Mouse (Mus musculus) CD4-positive naive resting alpha-beta T cell, adult 57 days (primary cell): ENCODE measurements around the gene Olfr643. TPM values are rescaled to one million over a fixed set of nuclear protein-coding genes. Genes with fewer than 3 reads are reported as not detected.

ENCODE experiments used
- total RNA-seq: library from RNA; stranded (reverse); gene quantifications from one replicate; pipeline ENCODE4 v1.2.4, GENCODE M21; 2023

Olfr643 gene
- total RNA-seq, result not detected

DNA sequence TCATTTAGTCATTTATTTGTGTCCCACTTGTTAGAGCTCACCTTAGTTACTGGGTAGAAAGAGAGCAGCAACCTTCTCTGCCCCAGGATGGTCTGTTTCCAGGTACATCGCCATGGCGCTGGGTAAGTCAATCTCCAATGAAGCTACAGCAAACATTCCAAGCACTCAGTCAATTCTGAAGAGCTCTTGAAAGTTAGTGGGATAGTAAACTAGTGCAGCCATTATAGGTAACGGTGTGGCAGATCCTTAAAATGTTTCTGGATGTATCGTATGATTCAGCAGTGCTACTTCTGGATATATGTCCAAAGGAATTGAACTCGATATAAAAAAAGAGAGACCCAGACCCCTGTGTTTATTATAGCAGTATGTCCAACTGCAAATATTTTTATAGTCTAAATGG, at the start of gene Olfr643:
Gene Olfr643 (minus strand): TSS at position 101 of the 400 bp plus-strand sequence.

DNA sequence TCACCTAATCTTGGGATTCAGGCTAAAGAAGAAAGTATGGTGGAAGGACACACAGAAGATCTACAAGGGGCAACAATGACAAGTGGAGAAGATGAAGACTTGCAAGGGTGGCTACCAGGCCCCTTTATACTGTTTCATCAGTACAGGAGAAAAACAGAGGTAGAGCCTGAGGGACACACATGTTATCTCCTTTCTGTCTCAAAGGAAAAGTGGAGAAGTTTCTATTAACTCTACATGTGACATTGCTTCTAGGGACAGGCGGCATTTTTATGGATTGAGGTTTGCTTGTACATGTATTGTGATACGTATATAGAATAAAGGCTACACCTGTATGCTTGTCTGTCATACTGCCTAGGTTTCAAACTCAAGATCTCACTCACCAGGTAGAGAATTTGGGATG, 46.1 kb upstream of the Olfr643 start, which contains the start of gene Olfr648:
Gene Olfr648 (minus strand): TSS at position 101 of the 400 bp plus-strand sequence.

DNA sequence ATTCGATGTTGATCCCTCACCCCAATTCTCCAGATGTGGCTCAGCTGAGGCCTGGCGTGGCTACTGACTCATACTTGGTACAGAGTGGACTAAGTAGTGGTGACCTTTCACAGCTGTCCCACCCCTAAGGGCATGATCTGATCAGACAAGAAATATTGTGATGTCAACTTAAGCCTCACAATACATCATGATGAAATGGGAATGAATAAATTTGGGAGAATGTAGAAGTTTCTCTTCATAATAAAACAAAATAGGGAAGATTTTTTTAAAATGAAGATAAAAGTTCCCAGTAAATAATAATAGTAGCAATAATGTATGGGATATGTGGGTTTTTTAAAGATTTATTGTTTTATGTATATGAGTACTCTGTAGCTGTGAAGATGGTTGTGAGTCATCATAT, 13.3 kb upstream of the Olfr643 start, which contains the start of gene Ubqlnl:
Gene Ubqlnl (minus strand): TSS at position 101 of the 400 bp plus-strand sequence.

DNA sequence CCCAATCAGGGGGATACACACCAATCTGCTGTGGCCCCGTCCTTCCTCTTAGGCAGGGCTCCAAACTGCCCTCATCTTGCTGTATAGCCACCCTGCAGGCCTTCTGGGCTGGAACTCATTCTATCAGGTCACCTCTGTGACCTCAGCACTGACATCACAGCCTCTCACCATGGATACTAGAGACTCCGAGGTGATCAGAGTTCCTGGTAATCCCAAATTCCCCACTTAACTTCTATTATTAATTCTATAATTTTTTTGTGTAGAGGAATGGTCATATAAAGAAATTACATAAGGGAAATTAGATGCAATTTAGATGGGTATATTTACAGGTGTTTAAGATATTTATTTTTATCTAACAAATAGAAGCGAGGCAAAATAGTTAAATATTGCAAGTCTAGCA, 6.0 kb upstream of the Olfr643 start, which contains the start of gene Ubqln3:
Gene Ubqln3 (minus strand): TSS at position 101 of the 400 bp plus-strand sequence.

DNA sequence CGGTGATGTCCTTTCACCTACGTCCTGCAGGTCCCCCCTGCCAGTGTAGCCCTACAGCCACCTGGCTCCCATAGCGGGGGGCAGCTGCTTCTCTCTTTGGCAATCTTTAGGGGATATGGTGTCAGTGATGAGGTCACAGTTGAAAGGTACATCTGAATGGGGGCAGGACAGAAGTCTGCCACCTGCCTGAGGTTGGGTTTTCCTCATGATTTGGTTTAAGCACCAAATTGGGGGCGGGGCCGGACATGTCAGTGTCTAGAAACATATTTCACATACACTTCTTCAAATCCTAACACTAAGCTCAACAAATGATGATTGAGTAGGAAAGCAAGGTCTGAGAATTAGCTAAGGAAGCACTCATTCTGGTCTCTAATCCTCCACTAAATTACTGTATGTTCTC, 7.5 kb downstream of the Olfr643 start, which contains the start of gene Ubqln5:
Gene Ubqln5 (minus strand): TSS at position 101 of the 400 bp plus-strand sequence.

DNA sequence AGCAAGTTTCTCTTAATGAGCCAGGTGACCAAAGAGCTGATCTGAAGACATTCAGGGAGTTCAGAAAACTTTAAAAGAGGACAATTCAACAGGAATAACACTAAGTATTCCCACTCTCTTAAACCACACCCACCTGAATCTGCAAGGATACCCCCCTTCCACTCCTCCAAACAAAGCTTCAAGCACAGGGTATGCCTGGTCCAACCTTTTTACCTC, 32.5 kb downstream of the Olfr643 start, which contains the start of gene Olfr646:
Gene Olfr646 (plus strand): TSS at position 117 of the 216 bp plus-strand sequence.

DNA sequence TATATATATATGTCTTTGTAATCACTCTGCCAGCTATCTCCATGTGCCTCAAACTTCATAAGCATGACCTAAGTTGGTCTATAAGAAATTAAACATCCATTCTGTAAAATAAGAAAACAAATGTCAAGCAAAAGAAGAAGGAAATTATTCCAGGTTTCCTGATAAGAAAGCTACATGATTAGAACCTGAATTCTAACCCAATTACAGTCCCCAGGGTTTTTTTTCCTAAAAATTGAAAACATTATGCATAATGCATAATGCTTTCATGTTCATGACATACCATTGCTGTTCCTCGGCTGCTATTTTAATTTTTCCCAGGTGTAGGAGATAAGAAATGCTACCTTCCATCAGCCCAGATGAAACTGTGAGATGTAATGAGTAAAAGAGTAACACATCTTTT, 51.8 kb downstream of the Olfr643 start, which contains the start of gene Olfr645:
Gene Olfr645 (minus strand): TSS at position 101 of the 400 bp plus-strand sequence.

DNA sequence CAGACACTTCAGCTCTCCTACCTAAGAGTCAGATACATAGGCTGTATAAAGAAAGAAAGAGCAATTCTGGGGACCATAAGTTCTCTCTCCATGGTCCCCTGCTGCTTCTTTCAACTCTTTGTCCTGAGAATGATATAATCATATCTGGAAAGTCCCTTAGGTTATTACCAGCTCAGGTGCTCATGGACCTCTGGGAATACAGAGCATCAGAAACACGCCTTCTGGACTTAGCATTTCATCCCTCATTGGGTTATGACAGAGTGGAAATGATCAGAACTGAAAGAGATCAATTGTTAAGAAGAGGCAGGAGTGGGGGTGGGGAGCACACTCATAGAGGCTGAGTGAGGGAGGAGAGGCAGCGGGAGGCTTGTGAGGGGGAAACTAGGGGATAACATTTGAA, 65.4 kb downstream of the Olfr643 start, which contains the start of gene Olfr644:
Gene Olfr644 (minus strand): TSS at position 101 of the 400 bp plus-strand sequence.

DNA sequence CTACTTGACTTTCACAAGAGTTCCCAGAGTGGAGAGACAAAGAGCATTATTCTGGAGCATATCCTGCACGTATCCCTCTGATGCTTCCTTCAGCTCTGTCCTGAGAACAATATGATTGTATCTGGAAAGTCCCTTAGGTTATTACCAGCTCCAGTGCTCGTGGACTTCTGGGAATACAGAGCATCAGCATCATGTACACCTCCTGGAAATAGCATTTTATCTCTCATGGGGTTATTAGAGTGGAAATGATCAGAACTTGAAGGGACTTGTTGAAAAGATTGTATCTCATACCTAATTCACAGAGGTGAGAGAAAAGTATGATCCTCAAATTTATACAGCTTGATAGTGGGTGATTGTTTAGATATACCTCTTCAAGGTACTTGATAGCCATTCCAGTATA, 75.9 kb downstream of the Olfr643 start, which contains the start of gene 4930516K23Rik:
Gene 4930516K23Rik (minus strand): TSS at position 101 of the 400 bp plus-strand sequence.

DNA sequence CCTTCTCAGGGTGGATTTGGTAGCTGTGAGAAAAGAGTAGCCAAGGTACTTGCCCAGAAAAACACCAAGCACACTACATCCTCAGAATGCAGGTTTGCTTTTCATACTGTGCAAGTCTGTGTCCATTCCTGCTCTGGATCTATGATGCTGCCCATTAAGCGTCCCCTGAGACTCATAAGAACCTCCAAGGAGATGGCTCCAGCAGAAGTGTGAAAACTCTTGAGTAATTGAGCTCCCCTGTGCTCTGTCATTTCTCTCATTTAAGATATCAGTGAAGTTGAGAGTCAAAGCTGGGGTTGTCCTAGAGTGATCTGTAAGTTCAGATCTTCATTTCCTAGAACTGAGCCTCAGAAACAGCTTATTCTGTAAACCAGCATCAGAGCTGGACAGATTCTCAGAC, 84.6 kb downstream of the Olfr643 start, which contains the start of gene Olfr642:
Gene Olfr642 (minus strand): TSS at position 101 of the 400 bp plus-strand sequence.

DNA sequence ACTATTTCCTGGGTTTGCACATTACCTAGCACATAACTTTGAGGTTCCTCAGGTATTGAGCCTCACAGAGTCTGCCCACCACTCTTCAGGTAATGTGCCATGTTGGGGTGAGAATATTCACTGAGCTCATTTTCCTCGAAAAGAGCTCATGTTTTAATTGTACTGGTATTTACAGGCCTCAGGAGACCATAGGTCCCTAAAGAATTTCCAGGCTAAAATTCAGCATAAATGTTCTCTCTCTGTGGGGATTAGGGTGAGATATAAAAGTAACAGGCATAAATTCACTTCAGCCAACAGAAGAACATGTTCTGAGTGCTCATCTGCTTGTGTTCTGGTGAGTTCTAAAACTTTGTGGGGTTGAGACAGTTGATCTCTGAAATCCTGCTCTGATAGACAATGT, 102.1 kb downstream of the Olfr643 start, which contains the start of gene Olfr641:
Gene Olfr641 (plus strand): TSS at position 301 of the 400 bp plus-strand sequence.

DNA sequence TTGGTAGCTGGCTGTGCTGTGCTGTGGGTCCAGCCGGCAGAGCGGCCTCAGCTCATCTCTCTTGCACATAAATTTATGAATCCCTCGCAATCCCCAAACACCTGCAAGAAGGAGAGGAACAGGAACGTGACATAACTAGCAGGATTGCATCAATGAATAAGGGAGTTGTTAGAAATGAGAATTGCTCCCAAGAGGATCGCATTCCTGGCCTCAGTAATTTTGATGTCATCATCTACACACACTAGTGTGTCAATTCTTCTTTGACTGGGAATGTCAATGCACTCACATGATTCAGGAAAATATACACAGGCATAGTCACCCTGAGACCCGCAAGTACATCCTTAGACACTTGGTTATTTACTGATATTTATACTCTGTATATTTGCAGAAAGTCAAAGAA, 111.7 kb downstream of the Olfr643 start, which contains the start of gene Olfr640:
Gene Olfr640 (minus strand): TSS at position 101 of the 400 bp plus-strand sequence.

DNA sequence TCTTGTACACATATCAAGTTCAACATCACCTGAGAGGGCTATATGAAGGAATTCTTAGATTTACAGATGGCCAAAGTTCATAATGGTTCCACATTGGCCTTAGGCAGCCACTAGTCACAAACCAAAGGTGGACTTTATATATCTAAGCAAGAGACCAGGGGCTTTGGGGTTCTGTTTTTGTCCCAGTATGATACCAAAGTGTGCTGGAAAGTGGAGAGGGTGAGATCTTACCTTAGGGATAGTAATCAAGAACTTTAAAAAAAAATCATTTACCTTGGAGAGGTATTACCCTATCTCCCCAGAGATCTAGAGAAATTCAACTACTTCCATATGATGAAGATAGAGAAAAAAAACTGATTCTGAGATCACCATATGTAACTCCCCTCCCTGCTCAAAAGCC, 120.0 kb downstream of the Olfr643 start, which contains the start of gene Olfr639:
Gene Olfr639 (minus strand): TSS at position 101 of the 400 bp plus-strand sequence.

DNA sequence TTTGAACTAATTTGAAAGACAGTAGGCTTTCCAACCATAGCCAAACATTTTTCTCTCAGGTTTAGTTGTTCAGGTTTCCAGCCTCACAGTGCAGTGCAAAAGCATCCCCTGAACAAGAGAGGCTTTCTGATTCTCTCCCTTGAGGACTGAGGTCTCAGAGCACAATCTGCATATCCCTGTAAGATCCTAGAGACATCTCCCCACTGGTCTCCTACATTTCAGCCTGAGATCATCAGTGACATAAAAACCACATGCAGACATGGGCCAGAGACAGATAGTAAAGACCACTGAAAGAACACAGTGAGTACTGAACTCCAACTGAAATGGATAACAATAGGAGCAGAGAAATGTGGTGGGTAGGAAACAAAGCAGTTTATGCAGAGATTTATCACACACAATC, 138.8 kb downstream of the Olfr643 start, which contains the start of gene Olfr638:
Gene Olfr638 (plus strand): TSS at position 301 of the 400 bp plus-strand sequence.

DNA sequence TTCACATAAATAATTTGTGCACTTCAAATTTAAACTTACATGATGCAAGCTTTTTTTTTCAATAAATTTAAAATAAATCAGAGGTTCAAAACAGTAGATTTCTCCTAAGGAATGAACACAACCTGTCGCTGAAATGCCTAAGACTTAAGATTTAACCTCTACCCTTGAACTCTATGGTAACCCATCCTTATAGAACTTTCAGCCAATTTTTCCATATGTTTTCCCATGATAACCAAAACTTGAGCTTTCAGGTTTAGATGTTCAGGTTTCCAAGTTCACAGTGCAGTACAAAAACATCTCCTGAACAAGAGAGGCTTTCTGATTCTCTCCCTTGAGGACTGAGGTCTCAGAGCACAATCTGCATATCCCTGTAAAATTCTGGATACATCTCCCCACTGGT, 166.4 kb downstream of the Olfr643 start, which contains the start of gene Olfr635:
Gene Olfr635 (plus strand): TSS at position 301 of the 400 bp plus-strand sequence.

Other genes starting within 250 kb of the Olfr643 start
- not detected for gene Olfr64, start 242.9 kb downstream of the Olfr643 start, total RNA-seq
- not detected for gene Olfr65, start 233.9 kb downstream of the Olfr643 start, total RNA-seq
- not detected for gene Olfr631, start 208.6 kb downstream of the Olfr643 start, total RNA-seq
- gene Olfr632, start 203.1 kb downstream of the Olfr643 start, total RNA-seq, result not detected
- gene Olfr633, start 193.0 kb downstream of the Olfr643 start, total RNA-seq, result not detected
- not detected for gene Olfr635, start 166.3 kb downstream of the Olfr643 start, total RNA-seq
- not detected for gene Olfr638, start 138.7 kb downstream of the Olfr643 start, total RNA-seq
- gene Olfr639, start 120.1 kb downstream of the Olfr643 start, total RNA-seq, result 0.21 TPM
- not detected for gene Olfr640, start 111.8 kb downstream of the Olfr643 start, total RNA-seq
- not detected for gene Olfr641, start 102.0 kb downstream of the Olfr643 start, total RNA-seq
- gene Olfr642, start 84.7 kb downstream of the Olfr643 start, total RNA-seq, result not detected
- gene 4930516K23Rik, start 76.0 kb downstream of the Olfr643 start, total RNA-seq, result not detected
- gene Olfr644, start 65.5 kb downstream of the Olfr643 start, total RNA-seq, result not detected
- not detected for gene Olfr645, start 51.9 kb downstream of the Olfr643 start, total RNA-seq
- gene Olfr646, start 32.5 kb downstream of the Olfr643 start, total RNA-seq, result not detected
- not detected for gene Ubqln5, start 7.6 kb downstream of the Olfr643 start, total RNA-seq
- gene Ubqln3, start 5.9 kb upstream of the Olfr643 start, total RNA-seq, result not detected
- not detected for gene Ubqlnl, start 13.2 kb upstream of the Olfr643 start, total RNA-seq
- not detected for gene Olfm5, start 27.4 kb upstream of the Olfr643 start, total RNA-seq
- not detected for gene Olfr648, start 46.0 kb upstream of the Olfr643 start, total RNA-seq
- gene Olfr649, start 58.6 kb upstream of the Olfr643 start, total RNA-seq, result not detected
- not detected for gene Trim6, start 81.4 kb upstream of the Olfr643 start, total RNA-seq
- gene Trim34a, start 107.1 kb upstream of the Olfr643 start, total RNA-seq, result 25.1 TPM
- 22.3 TPM for gene Trim5, start 150.7 kb upstream of the Olfr643 start, total RNA-seq
- gene Trim12a, start 178.1 kb upstream of the Olfr643 start, total RNA-seq, result 99.6 TPM
- gene Trim34b, start 192.1 kb upstream of the Olfr643 start, total RNA-seq, result 0.68 TPM
- 37.2 TPM for gene Trim12c, start 216.0 kb upstream of the Olfr643 start, total RNA-seq
- 1.8 TPM for gene Trim30b, start 232.5 kb upstream of the Olfr643 start, total RNA-seq